Mouse (Mus musculus) kidney, postnatal 36 days (tissue): ENCODE results near the gene Treml4.

Experiments
- DNase-seq, 2 experiments: peaks; one replicate each; pipeline ENCODE4 v3.0.0; 2021 to 2022; ENCODE audit warnings: mixed read lengths in 2 of 2

Treml4 gene

DNA sequence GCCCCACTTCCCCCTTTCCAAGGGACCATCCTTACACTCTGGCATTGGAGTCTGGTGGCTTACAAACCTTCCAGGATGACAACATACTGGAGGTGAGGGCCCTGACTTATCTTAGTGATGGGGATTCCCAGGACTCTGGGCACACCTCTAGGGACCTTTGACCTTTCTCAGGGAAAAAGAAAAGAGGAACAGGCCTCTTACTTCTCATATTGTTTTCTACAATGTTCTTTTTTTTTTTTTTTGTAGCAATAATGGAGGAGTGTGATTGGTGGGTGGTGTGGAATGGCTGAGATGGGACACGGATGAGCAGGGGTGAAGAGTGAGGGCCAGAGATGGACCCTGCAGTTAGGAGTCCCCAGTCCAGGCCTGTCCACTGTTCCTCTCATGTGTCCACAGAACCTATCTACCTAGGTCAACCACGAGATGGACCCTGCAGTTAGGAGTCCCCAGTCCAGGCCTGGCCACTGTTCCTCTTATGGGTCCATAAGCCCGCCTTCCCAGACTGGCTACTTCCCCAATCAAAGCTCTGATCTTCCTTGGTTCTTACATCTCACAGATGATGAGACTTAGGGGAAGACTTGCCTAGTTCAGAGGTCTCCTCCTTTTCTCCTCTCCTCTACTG, at the start of gene Treml4:
TSS of gene Treml4 (plus strand) at position 555 of the 622 bp plus-strand sequence.
- DNase-seq: no peak

DNA sequence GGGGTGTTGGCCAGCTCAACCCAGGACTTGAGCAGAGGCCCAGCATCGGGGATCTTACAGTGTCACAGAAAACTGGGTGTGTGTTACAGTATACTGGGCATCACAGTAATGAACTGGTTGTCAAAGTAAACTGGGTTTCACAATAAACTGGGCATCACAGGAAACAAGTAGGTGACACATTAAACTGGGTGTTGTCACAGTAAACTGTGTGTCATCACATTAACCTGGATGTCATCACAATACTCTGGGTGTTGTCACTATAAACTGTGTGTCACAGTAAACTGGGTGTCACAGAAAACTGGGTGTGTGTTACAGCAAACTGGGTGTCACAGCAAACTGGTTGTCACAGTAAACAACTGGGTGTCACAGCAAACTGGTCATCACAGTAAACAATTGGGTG, 48.7 kb upstream of the Treml4 start:
- no peak for DNase-seq

DNA sequence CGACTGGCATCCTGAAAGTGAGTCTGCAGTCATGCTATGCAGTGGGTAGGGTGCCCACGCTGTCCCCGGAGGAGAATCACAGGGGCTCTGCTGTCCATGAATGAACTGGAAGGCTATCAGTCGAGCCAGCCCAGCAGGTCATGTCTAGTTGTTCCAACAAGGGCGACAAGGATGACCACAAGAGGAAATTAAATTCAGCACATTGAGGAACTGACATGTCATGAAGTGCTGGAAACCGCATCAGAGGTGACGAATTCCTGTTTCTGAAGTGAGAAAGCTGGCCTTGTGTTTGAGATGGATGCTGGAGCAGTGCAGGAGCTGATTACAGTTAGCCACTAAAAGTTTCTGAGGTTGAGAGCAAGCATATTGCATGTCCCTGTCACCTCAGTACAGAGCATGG, 33.4 kb upstream of the Treml4 start:
- no peak for DNase-seq

DNA sequence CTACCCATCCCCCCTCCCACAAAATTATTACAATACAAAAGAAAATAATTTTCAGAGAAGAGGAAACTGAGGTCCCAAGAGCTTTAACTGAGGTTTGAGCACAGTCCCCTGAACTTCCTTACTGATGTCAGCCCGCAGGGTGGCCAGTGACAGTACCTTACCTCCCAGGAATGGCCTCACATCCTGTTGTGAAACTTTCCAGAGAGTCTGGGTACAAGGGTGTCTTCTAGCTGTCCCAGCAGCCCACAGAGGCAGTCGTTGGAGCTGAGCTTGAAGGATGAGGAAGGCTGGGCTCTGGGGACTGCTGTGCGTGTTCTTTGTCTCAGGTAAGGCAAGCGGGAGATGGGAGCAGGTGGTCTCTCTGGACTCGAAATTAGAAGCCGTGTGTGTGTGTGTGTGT, 31.6 kb upstream of the Treml4 start, which contains the start of gene Trem1:
TSS of gene Trem1 (plus strand) at position 251 of the 400 bp plus-strand sequence.
- no peak for DNase-seq

DNA sequence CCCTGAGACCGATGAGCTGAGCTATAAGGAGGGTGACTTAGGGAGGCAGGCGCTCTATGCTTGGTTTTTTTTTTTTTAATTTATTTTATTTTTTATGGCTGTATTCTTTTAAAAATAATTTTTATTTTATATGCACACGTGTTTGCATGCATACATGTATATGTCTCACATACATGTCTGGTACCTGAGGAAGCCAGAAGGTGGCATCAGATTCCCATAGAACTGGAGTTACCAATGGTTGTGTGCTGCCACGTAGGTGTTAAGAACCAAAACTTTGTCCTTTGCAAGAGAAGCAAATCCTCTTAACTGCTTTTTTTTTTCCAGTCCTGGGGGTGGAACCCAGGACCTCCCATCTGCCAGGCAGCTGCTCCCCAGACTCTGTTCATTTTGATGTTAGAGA, 30.3 kb upstream of the Treml4 start:
- DNase-seq: no peak

DNA sequence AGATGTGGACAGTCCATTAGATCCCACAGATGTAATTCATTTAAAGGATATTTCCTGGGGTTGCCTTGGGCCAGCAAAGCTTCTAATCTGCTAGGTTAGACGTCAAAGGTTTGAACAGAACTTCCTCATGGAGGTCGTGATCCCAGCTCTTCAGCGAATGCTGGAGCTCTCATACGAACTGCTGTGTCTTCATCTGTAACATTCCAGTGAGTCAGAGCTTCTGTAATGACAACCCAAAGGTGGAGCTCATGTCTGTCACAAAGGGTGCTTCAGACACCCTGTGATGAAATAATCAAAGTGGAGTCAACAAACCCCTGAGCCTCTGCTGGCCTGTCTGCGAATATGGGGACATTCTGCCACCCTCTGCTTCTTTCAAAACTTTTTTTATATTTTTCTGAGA, 29.5 kb upstream of the Treml4 start:
- no peak for DNase-seq

DNA sequence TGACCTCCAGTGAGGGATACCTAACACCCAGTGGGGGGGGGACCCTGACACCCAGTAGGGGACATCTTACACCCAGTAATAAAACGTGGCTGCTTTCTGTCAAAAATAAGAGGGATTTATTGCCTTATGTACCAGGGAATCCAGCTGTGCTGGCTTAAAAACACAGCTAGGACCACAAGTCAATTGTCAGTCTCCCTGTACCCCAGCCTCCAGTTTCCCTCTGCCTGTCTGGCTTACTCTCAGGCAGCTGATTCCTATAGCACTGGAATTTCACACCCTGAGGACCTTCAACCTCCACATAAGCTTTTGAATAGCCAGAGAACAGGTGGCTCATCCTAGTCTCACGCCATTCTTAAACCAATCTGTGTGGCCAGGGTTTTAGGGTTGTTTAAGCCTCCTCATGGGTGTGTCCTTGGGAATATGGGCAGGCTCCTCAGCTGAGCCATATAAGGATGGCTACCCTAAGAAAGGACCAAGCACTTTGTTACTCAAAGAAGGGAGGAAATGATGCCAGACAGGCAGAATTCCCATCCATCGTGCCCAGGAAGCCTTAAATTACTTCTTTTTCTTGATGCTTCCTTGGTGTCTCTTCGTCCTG, 28.2 kb upstream of the Treml4 start:
- no peak for DNase-seq

DNA sequence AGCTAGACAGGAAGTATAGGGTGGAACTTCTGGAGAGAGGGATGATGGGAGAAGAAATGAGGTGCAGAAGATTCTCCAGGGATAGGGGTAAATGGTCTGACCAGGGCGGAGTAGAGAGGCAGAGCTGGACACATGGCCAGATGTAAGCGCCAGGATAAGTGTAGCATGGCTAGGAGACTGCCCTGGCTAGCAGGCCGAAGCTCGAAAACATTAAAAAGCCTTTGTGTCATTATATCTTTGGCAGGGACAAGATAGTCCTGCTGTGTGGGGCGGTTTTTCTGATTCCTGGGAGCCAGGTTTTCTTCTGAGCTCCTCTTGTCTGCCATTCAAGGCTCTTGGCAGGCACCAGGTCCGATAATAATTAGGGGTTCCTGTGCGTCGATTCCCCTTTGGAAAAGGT, 26.5 kb upstream of the Treml4 start:
- DNase-seq: no peak

DNA sequence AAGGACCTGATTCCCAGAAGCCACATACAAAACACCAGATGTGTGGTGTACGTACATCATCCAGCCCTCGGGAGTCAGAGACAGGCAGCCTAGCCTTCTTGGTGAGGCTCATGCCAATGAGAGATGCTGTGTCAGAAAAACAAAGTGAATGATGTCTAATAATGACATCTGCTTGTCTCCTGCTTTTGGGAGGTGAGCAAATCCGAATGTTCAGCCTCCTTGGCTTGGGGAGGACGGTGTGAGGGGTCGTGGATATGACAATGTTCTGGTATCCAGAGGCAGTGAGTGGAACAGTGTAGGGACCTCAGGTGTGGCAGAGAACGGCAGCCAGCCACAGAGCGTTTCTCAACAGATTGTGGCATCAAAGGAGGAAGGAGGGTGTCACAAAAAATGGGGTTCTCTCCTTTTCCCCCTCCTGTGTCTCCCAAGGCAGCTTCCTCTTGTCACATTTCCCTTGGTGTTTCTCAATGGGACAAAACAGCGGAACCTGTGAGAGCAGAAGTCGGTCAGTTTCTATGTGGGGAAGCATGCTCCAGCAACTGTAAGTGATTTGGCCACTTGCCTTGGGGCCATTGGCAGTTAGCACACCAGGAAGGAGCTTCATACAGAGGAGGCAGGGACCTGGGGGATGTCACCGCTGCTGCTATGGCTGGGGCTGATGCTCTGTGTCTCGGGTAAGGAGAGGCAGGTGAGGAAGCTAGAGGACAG, 16.7 kb upstream of the Treml4 start, which contains the start of gene Trem3:
TSS of gene Trem3 (plus strand) at position 557 of the 708 bp plus-strand sequence.
- peak in 1 of 2 experiments; percentile 8 for DNase-seq

DNA sequence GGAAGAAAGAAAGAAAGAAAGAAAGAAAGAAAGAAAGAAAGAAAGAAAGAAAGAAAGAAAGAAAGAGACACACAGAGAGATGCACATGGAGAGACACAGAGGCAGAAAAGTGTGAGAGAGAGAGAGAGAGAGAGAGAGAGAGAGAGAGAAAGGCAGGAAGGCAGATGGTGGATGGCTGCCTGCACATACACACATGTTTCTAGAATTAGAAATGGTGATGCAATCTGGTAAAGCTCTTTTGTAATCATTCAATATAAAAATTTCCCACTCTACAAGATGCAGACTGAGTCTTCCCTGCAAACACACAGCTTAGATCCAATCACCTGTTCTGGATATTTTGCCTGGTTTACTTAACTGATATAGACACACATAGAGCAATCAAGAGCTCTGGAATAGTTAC, 15.1 kb upstream of the Treml4 start:
- no peak for DNase-seq

DNA sequence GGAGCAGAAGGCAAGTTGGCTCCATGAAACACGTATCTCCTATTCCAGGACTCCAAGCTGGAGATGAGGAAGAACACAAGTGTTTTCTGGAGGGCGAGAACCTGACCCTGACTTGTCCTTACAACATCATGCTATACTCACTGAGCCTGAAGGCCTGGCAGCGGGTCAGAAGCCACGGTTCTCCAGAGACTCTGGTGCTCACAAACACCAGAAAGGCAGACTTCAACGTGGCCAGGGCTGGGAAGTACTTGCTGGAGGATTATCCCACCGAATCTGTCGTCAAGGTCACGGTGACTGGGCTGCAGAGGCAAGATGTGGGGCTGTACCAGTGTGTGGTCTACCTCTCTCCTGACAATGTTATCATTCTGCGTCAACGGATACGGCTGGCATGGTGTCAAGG, 14.6 kb upstream of the Treml4 start:
- no peak for DNase-seq

DNA sequence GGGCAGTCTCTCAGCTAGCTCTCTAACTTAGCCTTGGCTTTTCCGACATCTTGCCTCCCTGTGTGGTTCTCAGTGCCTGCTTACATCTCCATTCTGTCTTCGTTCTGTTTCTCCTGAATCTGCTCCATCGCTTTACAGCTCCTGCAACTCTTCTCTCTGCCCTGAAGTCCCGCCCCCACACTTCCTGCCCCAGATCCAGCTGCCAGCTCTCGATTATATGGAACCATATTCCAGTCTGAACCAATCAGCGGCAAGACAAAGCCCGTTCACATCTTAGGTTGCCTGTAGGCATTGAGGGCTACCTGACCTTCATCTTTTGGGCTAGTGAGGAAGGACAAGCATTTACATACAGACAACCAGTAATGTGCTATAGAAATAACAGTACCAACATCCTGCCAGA, 13.5 kb upstream of the Treml4 start:
- no peak for DNase-seq

DNA sequence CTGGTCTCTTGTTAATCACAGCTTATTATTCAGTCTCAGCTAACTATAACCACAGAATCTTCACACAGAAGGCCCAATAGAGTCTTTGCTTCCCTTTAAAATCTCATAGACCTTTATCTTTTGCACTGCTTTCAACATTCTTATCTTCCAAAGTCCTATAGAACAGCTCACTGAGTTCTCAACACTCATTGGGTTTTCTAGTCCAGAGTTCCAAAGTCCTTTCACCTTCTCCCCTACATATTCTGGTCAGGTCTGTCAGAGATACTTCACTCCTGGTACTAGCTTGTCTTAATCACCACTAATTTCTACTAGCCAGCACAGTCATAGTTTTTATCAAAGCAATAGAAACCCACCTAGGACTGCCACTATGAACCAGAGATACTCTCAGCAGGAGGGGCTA, 7.5 kb upstream of the Treml4 start:
- no peak for DNase-seq

DNA sequence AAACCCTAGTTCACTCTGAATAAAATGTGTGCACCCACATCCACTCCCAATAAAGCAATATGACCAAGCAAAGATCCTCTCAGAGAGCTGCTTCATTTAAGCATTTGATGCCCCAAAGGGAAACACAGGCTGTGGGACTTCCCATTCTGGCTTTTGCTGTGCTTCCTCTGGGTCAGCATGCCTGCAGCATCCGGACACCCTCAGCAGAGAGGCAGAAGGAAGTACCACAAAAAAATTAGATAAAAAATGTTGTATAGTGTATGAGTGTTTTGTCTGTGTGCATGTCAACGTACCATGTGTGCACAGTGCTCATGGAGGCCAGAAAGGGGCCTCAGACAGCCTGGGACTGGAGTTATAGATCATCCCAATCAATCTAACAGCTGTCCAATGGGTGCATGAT, 2.2 kb upstream of the Treml4 start:
- no peak for DNase-seq

DNA sequence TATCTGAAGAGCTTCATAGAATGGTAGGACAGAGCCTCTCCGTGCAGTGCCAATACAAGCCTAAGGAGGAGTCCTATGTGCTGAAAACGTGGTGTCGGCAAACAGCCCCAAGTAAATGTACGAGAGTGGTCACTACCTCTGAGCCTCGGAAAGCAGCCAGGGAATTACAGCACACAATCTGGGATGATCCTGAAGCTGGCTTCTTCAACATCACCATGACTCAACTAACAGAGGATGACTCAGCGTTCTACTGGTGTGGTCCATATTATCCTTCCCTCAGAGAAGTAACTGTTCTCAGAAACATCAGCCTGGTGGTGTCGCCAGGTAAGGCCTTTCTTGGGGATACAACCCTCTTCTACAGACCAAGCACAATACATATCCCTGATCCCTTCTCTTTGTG, 567 bp downstream of the Treml4 start:
- DNase-seq: no peak

DNA sequence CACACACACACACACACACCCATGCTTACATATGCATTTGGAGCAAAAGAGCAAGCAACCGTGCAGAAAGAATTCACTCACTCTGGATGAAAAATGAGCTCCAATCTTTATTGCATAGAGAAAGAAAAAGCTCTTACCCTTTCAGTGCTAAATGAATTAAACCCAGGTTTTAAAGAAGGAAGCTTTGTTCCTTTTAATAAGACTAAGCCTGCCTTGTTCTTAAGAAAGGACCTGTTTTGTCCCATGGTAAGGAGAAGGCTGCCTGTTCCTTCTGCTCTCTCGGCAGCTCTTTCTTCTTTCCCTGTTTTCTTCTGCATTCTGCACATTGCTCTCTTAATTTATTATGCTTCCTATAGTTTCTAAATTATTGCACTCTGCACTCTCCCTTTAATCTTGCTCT, 2.0 kb downstream of the Treml4 start:
- DNase-seq: no peak

DNA sequence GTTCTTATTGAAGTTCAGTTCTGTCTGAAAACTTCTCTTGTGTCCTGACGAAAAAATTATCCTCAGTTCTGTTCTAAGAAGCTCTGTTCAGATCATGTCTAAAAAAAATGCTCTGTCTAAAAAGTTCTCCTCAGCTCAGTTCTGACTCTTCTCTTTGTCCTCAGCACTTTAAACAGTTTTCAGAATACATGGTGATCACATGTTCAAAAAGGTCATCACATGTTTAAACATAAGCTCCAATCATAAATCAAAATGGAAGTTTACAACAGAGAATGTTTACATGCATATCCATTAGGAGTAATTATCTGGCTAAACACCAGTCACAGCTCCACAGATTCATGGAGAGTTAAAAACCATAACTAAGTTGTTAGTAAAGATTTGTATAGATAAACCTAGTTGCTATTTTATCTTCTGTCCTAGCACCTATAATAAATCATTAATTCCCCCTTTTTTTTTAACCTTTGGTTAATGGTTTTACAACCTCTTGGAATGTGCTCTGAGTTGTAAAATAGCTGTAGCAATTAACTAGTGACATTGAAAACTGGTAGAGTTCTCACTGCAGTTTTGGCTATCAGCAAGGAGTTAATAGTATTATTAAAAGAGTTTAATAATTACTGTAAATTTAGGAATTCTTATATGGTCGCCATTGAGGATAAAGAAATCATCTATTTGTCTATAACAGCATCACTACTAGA, 2.7 kb downstream of the Treml4 start:
- no peak for DNase-seq

DNA sequence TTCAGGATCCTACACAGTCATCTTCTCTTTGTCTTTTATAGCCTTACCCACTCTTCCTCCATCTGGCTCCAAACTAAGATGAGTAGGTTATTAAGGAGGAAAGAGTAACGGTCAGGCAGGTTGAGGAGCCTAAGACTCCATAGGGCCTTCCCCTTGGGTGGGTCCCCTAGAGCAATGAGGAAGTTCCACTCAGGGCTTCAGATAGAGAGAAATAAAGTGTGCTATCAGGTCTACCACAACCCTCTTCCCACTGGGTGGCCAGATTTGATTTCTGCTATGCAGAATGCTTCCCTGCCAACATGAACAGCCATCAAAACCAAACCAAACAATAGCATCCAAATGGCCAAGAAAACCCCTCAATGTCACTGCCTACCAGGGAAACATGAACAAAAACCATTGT, 3.5 kb downstream of the Treml4 start:
- no peak for DNase-seq

DNA sequence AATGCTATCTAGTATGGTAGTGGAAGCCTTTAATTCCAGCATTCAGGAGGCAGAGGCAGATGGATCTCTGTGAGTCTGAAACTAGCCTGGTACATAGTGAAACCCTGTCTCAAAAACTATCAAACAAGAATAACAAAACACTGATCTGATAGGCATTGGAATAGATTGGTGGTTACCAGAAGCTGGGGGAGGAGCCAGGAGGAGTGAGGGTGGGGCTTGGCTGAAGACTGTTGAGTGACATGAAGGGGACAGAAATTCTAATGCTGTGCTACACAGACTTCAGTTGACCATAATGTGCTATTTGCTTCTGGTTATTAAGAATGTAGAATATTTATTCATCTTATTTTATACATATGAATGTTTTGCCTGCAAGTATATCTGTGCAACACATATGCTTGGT, 4.2 kb downstream of the Treml4 start:
- no peak for DNase-seq

DNA sequence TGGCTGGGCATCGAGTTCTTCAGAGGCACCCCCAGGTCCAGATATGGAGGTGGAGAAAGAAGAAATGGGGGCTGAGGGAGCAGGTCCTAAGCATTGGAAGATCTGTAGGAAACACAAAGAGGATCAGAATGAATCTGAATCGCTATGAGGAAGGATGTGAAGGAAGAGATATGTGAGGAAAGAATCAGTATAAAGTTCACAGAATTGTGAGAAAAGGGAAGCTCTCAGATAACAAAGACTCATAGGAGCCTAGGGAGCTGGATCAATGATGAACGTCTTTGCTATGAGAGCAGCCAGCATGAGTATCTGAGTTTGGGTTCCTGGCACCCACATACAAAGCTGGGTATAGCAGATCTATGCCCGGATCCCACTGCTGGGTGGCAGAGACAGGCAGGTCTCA, 5.7 kb downstream of the Treml4 start:
- no peak for DNase-seq

DNA sequence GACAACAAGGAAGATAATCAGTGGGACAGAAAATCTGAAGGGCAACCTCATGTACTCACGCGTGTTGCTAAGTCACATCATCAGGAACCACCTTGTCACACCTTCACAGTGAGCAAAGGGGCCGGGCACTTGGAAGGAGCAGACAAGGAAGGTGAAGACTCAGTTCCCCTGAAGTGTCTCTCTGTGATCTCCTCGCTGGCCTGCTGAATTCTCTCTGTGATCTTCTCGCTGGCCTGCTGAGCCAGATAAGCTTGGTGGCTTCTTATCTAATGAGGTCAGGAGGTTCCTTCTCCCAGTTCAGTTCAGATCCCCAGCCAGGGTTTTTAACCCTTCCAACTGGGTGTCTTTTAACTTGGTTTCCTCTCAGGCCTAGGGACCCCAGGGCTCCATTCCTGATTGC, 8.1 kb downstream of the Treml4 start:
- DNase-seq: no peak

DNA sequence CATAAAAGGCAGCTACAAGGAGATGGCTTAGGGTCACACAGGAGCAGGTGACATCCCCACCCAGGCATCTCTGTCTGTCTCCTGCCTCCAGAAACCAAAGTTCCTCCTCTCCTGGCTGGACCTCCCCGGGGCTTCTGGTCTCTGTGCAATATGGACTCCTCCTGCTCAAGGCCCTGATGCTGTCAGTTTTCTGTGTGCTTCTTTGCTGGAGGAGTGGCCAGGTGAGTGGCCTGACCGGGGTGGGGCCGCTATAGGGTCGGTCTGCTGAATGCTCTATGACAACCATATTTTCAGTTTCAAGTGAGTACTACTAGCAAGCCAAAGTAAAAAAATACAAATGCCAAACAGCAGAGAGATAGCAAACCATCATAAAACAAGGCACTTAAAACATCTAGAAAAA, 8.5 kb downstream of the Treml4 start:
- no peak for DNase-seq

DNA sequence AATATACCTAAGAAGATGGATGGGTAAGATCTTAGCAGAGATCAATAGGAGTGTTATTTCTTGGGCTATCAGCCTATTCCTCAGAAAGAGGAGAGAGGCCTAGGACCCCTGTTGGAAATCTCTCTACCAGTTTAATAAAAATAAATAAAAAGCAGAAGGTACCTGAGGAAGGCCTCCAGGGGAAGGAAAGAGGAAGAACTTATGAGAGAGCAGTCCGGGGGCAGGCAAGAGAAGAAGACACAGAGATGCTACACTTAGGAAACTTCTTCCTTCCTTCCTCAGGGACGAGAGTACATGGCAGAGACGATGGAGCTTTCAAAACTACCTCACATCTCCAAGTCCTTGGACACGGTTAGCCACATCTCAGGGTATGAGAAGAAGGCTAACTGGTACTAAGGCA, 10.0 kb downstream of the Treml4 start:
- DNase-seq: no peak

DNA sequence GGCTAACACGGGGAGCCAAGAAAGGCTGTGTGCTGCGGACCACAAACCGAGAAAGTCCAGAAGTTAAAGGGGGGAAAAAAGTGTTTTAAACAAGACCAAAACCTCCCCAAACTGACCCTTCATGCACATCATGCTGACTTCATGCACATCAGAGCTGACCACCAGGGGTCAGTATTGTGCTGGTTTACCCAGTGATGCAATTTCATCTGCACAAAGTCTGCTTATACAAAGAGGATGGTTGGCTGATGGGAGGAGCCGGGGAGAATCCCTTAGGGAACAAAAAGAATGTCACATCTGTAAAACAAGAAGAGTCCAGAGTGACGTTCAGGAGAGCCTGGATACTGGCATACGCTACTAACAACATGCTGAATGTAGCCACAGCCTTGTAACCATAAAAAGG, 10.8 kb downstream of the Treml4 start:
- DNase-seq: peak; percentile 73 to 90
